Mouse (Mus musculus) midbrain, embryonic 14.5 days (tissue): ENCODE results near the gene Npas3. TPM values are rescaled to one million over a fixed set of nuclear protein-coding genes. Genes with fewer than 3 reads are reported as not detected.

ENCODE experiments used
- ATAC-seq: fragments of 200-750 bp; cut with Nextera tagmentation; 2 replicates; pipeline ENCODE4 v1.8.0; 2017; ENCODE audit warnings: moderate number of reproducible peaks, moderate library complexity; ENCODE audit not compliant: low FRiP score, low TSS enrichment
- DNase-seq: peaks from one replicate; pipeline ENCODE4 v3.0.0-alpha.2; 2015
- H3K27ac ChIP-seq: fragments of 300-500 bp; sonication (generic); replicated peaks from 2 replicates; pipeline ENCODE4 v1.5.1; 2014; ENCODE audit warnings: mild to moderate bottlenecking, low read depth, low read length, moderate library complexity
- H3K27me3 ChIP-seq: fragments of 300-500 bp; sonication (generic); 2 replicates; pipeline ENCODE4 v1.6.1; 2014; ENCODE audit warnings: low read length, control low read depth, mixed read lengths; ENCODE audit not compliant: control insufficient read depth, insufficient read depth
- H3K36me3 ChIP-seq: fragments of 300-500 bp; sonication (generic); 2 replicates; pipeline ENCODE4 v1.6.1; 2014; ENCODE audit warnings: low read length, control low read depth; ENCODE audit not compliant: control insufficient read depth, insufficient read depth
- H3K4me1 ChIP-seq: fragments of 300-500 bp; sonication (generic); 2 replicates; pipeline ENCODE4 v1.6.1; 2014; ENCODE audit warnings: mild to moderate bottlenecking, antibody characterized with exemption, low read length, control low read depth; ENCODE audit not compliant: control insufficient read depth, insufficient read depth
- H3K4me2 ChIP-seq: fragments of 300-500 bp; sonication (generic); 2 replicates; pipeline ENCODE4 v1.6.1; 2014; ENCODE audit warnings: mild to moderate bottlenecking, low read length, moderate library complexity
- H3K4me3 ChIP-seq: fragments of 300-500 bp; sonication (generic); replicated peaks from 2 replicates; pipeline ENCODE4 v1.5.1; 2014; ENCODE audit warnings: low read depth, low read length
- H3K9ac ChIP-seq: fragments of 300-500 bp; sonication (generic); replicated peaks from 2 replicates; pipeline ENCODE4 v1.6.1; 2014; ENCODE audit warnings: mild to moderate bottlenecking, low read length, moderate library complexity
- H3K9me3 ChIP-seq: fragments of 300-500 bp; sonication (generic); 2 replicates; pipeline ENCODE4 v1.6.1; 2016; ENCODE audit warnings: low read length, control low read depth, mixed read lengths; ENCODE audit not compliant: control insufficient read depth
- WGBS: fragments of 180-500 bp; shearing (Covaris S2); extraction: QIAGEN DNeasy Blood & Tissue Kit; methylation state at CpG from one replicate; pipeline ENCODE4 v1.1.7; 2014; 5-methylcytosine and 5-hydroxymethylcytosine counted together
- polyA plus RNA-seq: library from polyadenylated mRNA; unstranded; fragments of >200 nt; fragmentation: Nextera tagmentation; extraction: Ambion mirVana; gene quantifications from 2 replicates; pipeline ENCODE4 v1.2.1, GENCODE M21; 2014

The Npas3 gene
- polyA plus RNA-seq, 1 experiment from 2014 or later: 34.0 TPM

GRCm38 (mm10) chr12:54049926-54050325 lies 801.4 kb downstream of the Npas3 start:
- Histone ChIP-seq H3K27me3 (no peaks in the 10 kb centered on the region), H3K4me1 (peaks cover 14% of the 10 kb centered on the region; the same call in 1 of the 2 replicates), H3K27ac (no peak overlapping the region), H3K36me3 (no peaks in the 10 kb centered on the region), H3K4me3 (no peak overlapping the region), H3K9ac (no peak overlapping the region), H3K4me2 (no peak overlapping the region), H3K9me3 (no peaks in the 10 kb centered on the region)
- DNase-seq (no peak), ATAC-seq (no peak)
- 82% methylated on average over 4 of the region's 4 CpGs for WGBS

- DNase-seq (no peak), ATAC-seq (no peak)
- H3K4me3 ChIP-seq: no peak overlapping the region
- 24% methylated on average over 3 of the region's 3 CpGs for WGBS
- H3K4me1 ChIP-seq: peaks cover 11% of the 10 kb centered on the region; the same call in 1 of the 2 replicates
- no peaks in the 10 kb centered on the region for H3K9me3 ChIP-seq
- H3K4me2 ChIP-seq: no peak overlapping the region
- no peaks in the 10 kb centered on the region for H3K36me3 ChIP-seq
- H3K27me3 ChIP-seq: no peaks in the 10 kb centered on the region
- no peak overlapping the region; the same call in 1 of the 2 replicates for H3K27ac ChIP-seq
- H3K9ac ChIP-seq: no peak overlapping the region
Measured at GRCm38 (mm10) chr12:54052939-54053338, 804.5 kb downstream of the Npas3 start.

- no peak for ATAC-seq
- WGBS: 93% methylated on average over 6 of the region's 6 CpGs
- no peak overlapping the region for H3K27ac ChIP-seq
Measured at GRCm38 (mm10) chr12:54053598-54053997, 805.1 kb downstream of the Npas3 start.

GRCm38 (mm10) chr12:54060732-54061131 lies 812.3 kb downstream of the Npas3 start:
- no peak overlapping the region for H3K27ac ChIP-seq
- peak; percentile 71 for ATAC-seq
- 14% methylated on average over 8 of the region's 8 CpGs for WGBS

More at GRCm38 (mm10) chr12:54053598-54053997, 805.1 kb downstream of the Npas3 start:
- H3K9ac ChIP-seq: no peak overlapping the region
- no peaks in the 10 kb centered on the region for H3K9me3 ChIP-seq
- peaks cover 11% of the 10 kb centered on the region; the same call in 1 of the 2 replicates for H3K4me1 ChIP-seq
- H3K4me3 ChIP-seq: no peak overlapping the region
- no peaks in the 10 kb centered on the region for H3K36me3 ChIP-seq
- no peaks in the 10 kb centered on the region for H3K27me3 ChIP-seq
- DNase-seq: no peak
- no peak overlapping the region for H3K4me2 ChIP-seq

GRCm38 (mm10) chr12:54061168-54061567 lies 812.7 kb downstream of the Npas3 start:
- H3K36me3 ChIP-seq: no peaks in the 10 kb centered on the region
- H3K4me2 ChIP-seq: no peak overlapping the region
- H3K9me3 ChIP-seq: no peaks in the 10 kb centered on the region
- 66% methylated on average over 6 of the region's 6 CpGs for WGBS
- peaks cover 20% of the 10 kb centered on the region for H3K4me1 ChIP-seq
- DNase-seq: no peak
- H3K9ac ChIP-seq: no peak overlapping the region
- no peak overlapping the region; the same call in 1 of the 2 replicates for H3K27ac ChIP-seq
- H3K4me3 ChIP-seq: no peak overlapping the region
- no peaks in the 10 kb centered on the region for H3K27me3 ChIP-seq
- no peak; the same call in 1 of the 2 replicates for ATAC-seq

More at GRCm38 (mm10) chr12:54060732-54061131, 812.3 kb downstream of the Npas3 start:
- DNase-seq: peak; percentile 94
- H3K4me1 ChIP-seq: peaks cover 20% of the 10 kb centered on the region
- H3K4me2 ChIP-seq: no peak overlapping the region
- H3K36me3 ChIP-seq: no peaks in the 10 kb centered on the region
- H3K9me3 ChIP-seq: no peaks in the 10 kb centered on the region
- H3K4me3 ChIP-seq: no peak overlapping the region
- H3K27me3 ChIP-seq: no peaks in the 10 kb centered on the region
- no peak overlapping the region for H3K9ac ChIP-seq

- H3K27me3 ChIP-seq: peaks cover 23% of the 10 kb centered on the region
- H3K9ac ChIP-seq: no peak overlapping the region
- WGBS: 84% methylated on average over 16 of the region's 16 CpGs
- no peak for ATAC-seq
- DNase-seq: no peak
- H3K36me3 ChIP-seq: peaks cover 4% of the 10 kb centered on the region; the same call in 1 of the 2 replicates
- H3K4me3 ChIP-seq: no peak overlapping the region
- peaks cover 22% of the 10 kb centered on the region for H3K4me1 ChIP-seq
- H3K9me3 ChIP-seq: no peaks in the 10 kb centered on the region
- H3K4me2 ChIP-seq: no peak overlapping the region
- H3K27ac ChIP-seq: no peak overlapping the region
Measured at GRCm38 (mm10) chr12:54064986-54065385, 816.5 kb downstream of the Npas3 start.

GRCm38 (mm10) chr12:54065607-54066006 lies 817.1 kb downstream of the Npas3 start:
- ATAC-seq (no peak), DNase-seq (no peak)
- no peak overlapping the region for H3K27ac ChIP-seq
- H3K27me3 ChIP-seq: peaks cover 23% of the 10 kb centered on the region
- peaks cover 16% of the 10 kb centered on the region; the same call in 1 of the 2 replicates for H3K4me1 ChIP-seq
- H3K4me2 ChIP-seq: no peak overlapping the region
- no peak overlapping the region for H3K4me3 ChIP-seq
- no peak overlapping the region for H3K9ac ChIP-seq
- no peaks in the 10 kb centered on the region for H3K9me3 ChIP-seq
- peaks cover 4% of the 10 kb centered on the region; the same call in 1 of the 2 replicates for H3K36me3 ChIP-seq
- 84% methylated on average over 11 of the region's 11 CpGs for WGBS

GRCm38 (mm10) chr12:54067419-54067818 lies 818.9 kb downstream of the Npas3 start:
- DNase-seq (no peak), ATAC-seq (no peak)
- H3K27me3 ChIP-seq: peaks cover 23% of the 10 kb centered on the region
- peak overlapping the region; percentile 37 for H3K4me3 ChIP-seq
- 35% methylated on average over 14 of the region's 14 CpGs for WGBS
- no peak overlapping the region for H3K9ac ChIP-seq
- H3K27ac ChIP-seq: no peak overlapping the region
- peaks cover 4% of the 10 kb centered on the region; the same call in 1 of the 2 replicates for H3K36me3 ChIP-seq
- H3K4me1 ChIP-seq: peaks cover 5% of the 10 kb centered on the region; the same call in 1 of the 2 replicates
- no peaks in the 10 kb centered on the region for H3K9me3 ChIP-seq
- peak overlapping the region; percentile 61 for H3K4me2 ChIP-seq
